Mouse (Mus musculus) embryonic facial prominence, embryonic 10.5 days (tissue): ENCODE results near the gene Gm11146. TPM values are rescaled to one million over a fixed set of nuclear protein-coding genes. Genes with fewer than 3 reads are reported as not detected.
A peak's percentile ranks its signal among the peaks of the same experiment; 100 is the strongest.

ENCODE experiments used
- DNase-seq: peaks from one replicate; pipeline ENCODE4 v3.0.0-alpha.2; 2017; ENCODE audit warnings: low spot score
- H3K27ac ChIP-seq: fragments of 300-500 bp; sonication (generic); replicated peaks from 2 replicates; pipeline ENCODE4 v1.5.1; 2016; ENCODE audit warnings: mild to moderate bottlenecking
- H3K27me3 ChIP-seq: fragments of 300-500 bp; sonication (generic); replicated peaks from 2 replicates; pipeline ENCODE4 v1.6.1; 2016; ENCODE audit warnings: low read depth, mild to moderate bottlenecking; ENCODE audit not compliant: poor library complexity, severe bottlenecking
- H3K36me3 ChIP-seq: fragments of 300-500 bp; sonication (generic); replicated peaks from 2 replicates; pipeline ENCODE4 v1.6.1; 2016; ENCODE audit warnings: mild to moderate bottlenecking, moderate library complexity
- H3K4me1 ChIP-seq: fragments of 300-500 bp; sonication (generic); 2 replicates; pipeline ENCODE4 v1.6.1; 2016
- H3K4me3 ChIP-seq: fragments of 300-500 bp; sonication (generic); 2 replicates; pipeline ENCODE4 v1.5.1; 2016; ENCODE audit warnings: mild to moderate bottlenecking, moderate library complexity
- H3K9me3 ChIP-seq: fragments of 300-500 bp; sonication (generic); 2 replicates; pipeline ENCODE4 v1.6.1; 2016; ENCODE audit warnings: mild to moderate bottlenecking
- WGBS: fragments of 180-500 bp; shearing (Covaris S2); methylation state at CpG from one replicate; pipeline ENCODE4 v1.1.7; 2016; 5-methylcytosine and 5-hydroxymethylcytosine counted together
- polyA plus RNA-seq: library from polyadenylated mRNA; unstranded; fragments of >200 nt; fragmentation: Nextera tagmentation; extraction: Ambion mirVana; gene quantifications from 2 replicates; pipeline ENCODE4 v1.2.1, GENCODE M21; 2016

Gene Gm11146
- polyA plus RNA-seq, 1 experiment from 2014 or later = not detected

DNA sequence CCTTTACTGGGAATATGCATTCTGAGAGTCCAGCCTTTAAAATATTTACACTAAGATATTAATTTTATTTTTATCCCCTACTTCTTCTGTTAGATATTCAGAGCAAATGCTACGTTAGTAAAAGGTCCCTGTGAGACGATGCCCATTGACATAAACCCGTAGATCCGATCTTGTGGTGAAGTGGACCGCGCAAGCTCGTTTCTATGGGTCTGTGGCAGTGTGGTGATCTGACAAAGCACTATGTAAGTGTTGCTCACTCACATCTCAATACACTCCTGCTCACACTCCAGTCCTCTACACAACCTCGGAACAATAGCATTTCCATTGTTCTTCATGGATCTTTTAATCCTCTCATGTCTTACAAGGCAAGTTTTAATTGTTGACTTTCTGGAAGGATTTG lies 3.1 kb downstream of the Gm11146 start:
- Histone ChIP-seq H3K9me3 (no peaks in the 10 kb centered on the region), H3K27ac (no peak overlapping the region), H3K4me3 (no peak overlapping the region), H3K27me3 (no peaks in the 10 kb centered on the region), H3K36me3 (peaks cover 8% of the 10 kb centered on the region), H3K4me1 (peaks cover 3% of the 10 kb centered on the region; the same call in 1 of the 2 replicates)
- DNase-seq = no peak
- 90% methylated on average over 8 of the region's 8 CpGs for WGBS

DNA sequence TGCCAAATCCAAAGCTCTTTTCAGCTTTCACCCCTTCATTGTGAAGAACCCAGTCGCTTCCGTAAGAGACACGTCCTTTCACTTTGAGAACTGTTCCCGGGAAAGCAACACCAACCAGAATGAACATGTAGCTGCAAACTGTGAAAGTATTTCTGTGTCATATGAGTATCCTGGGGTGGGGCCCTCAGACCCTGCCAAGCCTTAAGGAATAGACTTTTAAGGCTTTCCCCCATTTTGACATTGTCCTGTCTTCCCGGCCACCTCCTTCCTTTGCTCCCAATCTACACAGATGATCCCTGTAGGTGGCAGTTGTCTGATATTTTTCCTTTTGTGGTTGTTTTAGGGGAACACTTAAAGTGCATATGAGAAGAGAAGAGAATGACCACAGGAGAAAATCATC lies 5.3 kb downstream of the Gm11146 start:
- peaks cover 8% of the 10 kb centered on the region for H3K36me3 ChIP-seq
- H3K27me3 ChIP-seq = no peaks in the 10 kb centered on the region
- H3K4me3 ChIP-seq = no peak overlapping the region
- H3K9me3 ChIP-seq = no peaks in the 10 kb centered on the region
- WGBS = 90% methylated on average over 5 of the region's 5 CpGs
- peaks cover 11% of the 10 kb centered on the region for H3K4me1 ChIP-seq
- H3K27ac ChIP-seq = no peak overlapping the region
- DNase-seq = no peak

DNA sequence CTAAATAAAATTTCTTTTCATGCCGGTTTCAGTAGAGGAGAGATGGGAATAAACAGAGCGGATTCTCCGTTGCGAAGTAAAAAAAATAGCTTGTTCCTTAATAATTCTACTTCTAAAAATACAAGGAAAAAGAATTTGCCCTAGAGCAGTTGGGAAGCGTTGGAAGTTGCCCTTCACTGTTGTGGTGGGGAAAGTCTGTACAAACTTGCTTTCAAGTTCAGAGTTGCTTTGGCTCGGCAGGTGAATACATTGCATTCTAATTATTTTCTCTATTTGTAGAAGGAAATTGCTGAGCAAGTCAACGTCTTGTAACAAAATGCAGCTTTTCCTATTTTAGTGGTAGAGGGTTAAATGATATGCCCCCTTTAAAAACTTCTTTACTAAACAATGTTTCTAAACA lies 6.2 kb downstream of the Gm11146 start:
- no peak for DNase-seq
- no peaks in the 10 kb centered on the region for H3K9me3 ChIP-seq
- WGBS = 82% methylated on average over 7 of the region's 7 CpGs

DNA sequence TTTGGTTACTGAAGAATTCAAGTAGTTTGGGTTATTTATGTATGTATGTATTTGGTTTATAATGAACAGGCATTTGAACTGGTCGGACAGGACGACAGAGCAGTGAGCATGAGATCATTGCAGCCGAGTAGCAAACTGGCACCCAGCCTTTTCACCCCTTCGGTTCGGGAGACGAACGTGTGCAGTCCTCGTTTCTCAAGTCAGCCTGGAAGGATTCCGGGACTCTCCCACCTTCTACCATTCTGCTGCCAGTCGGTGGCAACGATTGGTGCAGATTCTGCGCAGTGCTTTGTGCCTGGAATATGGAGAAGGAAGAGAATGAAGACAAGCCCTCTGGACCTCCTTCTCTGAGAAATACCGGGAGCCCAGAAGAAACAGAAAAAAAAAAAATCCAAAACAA lies 7.3 kb downstream of the Gm11146 start:
- H3K4me3 ChIP-seq = no peak overlapping the region
- no peaks in the 10 kb centered on the region for H3K9me3 ChIP-seq
- DNase-seq = no peak
- H3K27ac ChIP-seq = no peak overlapping the region
- peaks cover 11% of the 10 kb centered on the region for H3K4me1 ChIP-seq
- H3K27me3 ChIP-seq = no peaks in the 10 kb centered on the region
- WGBS = 82% methylated on average over 13 of the region's 13 CpGs
- H3K36me3 ChIP-seq = peaks cover 7% of the 10 kb centered on the region

More for the DNA sequence above, 6.2 kb downstream of the Gm11146 start:
- H3K27ac ChIP-seq = no peak overlapping the region
- H3K36me3 ChIP-seq = peaks cover 8% of the 10 kb centered on the region
- H3K27me3 ChIP-seq = no peaks in the 10 kb centered on the region
- H3K4me1 ChIP-seq = peaks cover 11% of the 10 kb centered on the region
- H3K4me3 ChIP-seq = no peak overlapping the region

DNA sequence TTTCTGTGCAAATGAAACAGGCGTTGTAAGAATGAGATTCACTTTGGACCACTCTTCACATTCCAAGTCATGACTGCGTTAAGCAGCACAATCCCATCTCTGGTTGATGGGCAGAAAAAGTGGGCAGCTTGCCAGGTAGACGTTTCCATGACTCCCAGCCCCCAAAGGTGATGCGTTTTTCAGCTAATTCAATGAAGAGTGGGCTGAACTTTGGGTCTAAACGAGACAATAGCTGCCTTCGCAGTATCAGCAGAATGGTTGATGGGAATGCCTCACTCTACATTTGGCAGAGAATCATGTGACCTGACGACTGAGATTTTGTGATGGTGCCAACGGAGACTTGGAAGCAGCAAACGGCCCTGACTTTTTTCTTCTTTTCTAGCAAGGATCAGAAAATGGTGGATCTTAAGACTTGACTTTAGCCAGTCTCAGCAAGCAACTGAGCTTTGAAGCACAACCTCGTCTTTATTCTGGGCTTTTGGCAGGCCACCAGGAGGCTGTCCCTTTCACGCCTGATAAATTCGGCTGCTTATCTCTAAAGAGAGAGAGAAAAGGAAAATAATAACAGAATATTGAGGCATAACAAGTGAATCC lies 8.0 kb downstream of the Gm11146 start:
- Histone ChIP-seq H3K4me1 (peaks cover 11% of the 10 kb centered on the region), H3K36me3 (peaks cover 3% of the 10 kb centered on the region; the same call in 1 of the 2 replicates), H3K27me3 (no peaks in the 10 kb centered on the region), H3K9me3 (no peaks in the 10 kb centered on the region), H3K27ac (no peak overlapping the region; the same call in 1 of the 2 replicates), H3K4me3 (no peak overlapping the region)
- DNase-seq = no peak
- WGBS = 73% methylated on average over 12 of the region's 12 CpGs

DNA sequence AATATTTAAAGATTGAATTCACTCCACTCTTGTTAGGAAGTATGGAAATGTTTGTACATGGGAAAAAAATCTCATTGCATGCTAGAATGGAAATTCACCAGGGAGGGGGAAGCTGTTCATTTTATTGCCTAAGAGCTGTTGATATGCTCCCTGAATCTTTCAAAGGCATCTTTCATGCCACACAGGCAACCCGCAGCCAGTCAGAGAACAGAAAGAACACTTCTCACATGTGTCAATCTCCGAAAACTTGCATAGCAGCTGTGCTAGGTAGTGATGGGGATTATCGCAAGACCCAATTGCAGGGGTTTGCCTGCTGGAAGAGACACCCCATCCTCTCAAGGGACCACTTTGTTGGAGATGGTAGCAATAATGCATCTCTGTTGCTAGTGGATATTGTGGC lies 8.9 kb downstream of the Gm11146 start:
- H3K4me3 ChIP-seq = no peak overlapping the region
- 84% methylated on average over 3 of the region's 3 CpGs for WGBS
- H3K4me1 ChIP-seq = peaks cover 11% of the 10 kb centered on the region
- no peak overlapping the region for H3K27ac ChIP-seq
- H3K27me3 ChIP-seq = no peaks in the 10 kb centered on the region
- no peaks in the 10 kb centered on the region for H3K9me3 ChIP-seq
- H3K36me3 ChIP-seq = 0 out of 2 replicates have a peak, but pooled peaks cover 3% of the 10 kb centered on the region
- DNase-seq = no peak

DNA sequence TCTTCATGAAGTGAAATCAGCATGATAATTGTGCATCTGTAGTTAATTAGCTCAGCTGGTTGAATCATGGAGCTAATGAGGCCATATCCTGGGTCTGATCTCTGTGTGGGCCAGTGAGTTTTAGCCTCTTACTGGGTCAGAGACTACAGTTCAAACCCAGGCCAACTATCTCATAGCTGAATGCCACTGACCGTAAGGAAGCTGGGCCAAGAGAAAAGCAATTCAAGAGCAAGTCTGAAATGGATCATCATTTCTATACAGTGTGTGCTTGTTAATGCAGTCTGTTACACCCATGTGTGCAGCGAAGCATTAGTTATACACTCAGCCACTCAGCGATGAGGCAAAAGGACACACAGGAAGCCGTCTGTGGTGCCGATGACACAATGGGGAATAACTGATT lies 28.9 kb downstream of the Gm11146 start:
- no peak overlapping the region for H3K4me3 ChIP-seq
- H3K36me3 ChIP-seq = peaks cover 9% of the 10 kb centered on the region
- WGBS = 75% methylated on average over 5 of the region's 5 CpGs
- no peaks in the 10 kb centered on the region for H3K9me3 ChIP-seq
- H3K4me1 ChIP-seq = peaks cover 15% of the 10 kb centered on the region
- H3K27me3 ChIP-seq = no peaks in the 10 kb centered on the region
- peak; percentile 10 for DNase-seq
- H3K27ac ChIP-seq = no peak overlapping the region

DNA sequence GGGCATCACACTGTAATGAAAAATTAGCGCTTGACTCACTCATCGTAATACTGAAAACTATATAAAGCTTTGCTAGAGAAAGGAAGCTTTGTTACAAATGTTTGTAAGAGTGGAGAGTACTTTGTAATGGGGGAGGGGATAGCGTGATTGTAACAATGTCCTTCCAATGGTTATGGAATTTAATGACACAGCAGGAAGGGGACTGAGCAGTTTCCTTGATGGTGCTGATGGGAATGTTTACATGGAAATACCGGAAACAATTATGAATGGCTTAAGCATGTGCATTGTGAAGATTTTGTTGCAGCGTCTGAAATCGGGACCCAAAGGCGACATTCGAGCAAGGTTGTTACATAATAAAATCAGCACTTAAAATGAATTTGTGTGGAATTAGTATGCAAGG lies 32.4 kb downstream of the Gm11146 start:
- 95% methylated on average over 8 of the region's 8 CpGs for WGBS
- Histone ChIP-seq H3K36me3 (peaks cover 9% of the 10 kb centered on the region), H3K9me3 (no peaks in the 10 kb centered on the region), H3K27me3 (no peaks in the 10 kb centered on the region), H3K27ac (no peak overlapping the region), H3K4me1 (peaks cover 8% of the 10 kb centered on the region), H3K4me3 (no peak overlapping the region)
- no peak for DNase-seq

DNA sequence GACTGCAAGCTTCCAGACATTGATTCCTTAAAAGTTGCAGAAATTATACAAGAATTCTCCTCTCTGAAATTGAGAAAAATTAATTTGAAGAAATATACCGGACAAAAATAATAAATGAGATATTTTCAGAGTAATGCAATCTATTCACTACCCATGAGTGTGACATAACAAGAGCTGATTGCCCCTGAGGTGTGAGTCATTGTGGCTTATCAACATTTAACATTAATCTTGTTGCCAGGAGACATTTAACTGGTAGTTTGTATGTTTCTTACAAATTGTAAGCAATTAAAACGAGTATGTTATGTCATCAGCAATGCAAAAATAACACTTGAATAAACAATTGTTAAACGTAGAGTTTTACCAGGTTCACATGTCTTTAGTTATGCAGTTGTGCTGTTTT lies 33.5 kb downstream of the Gm11146 start:
- no peaks in the 10 kb centered on the region for H3K9me3 ChIP-seq
- H3K27ac ChIP-seq = no peak overlapping the region
- peaks cover 9% of the 10 kb centered on the region for H3K36me3 ChIP-seq
- H3K27me3 ChIP-seq = no peaks in the 10 kb centered on the region
- DNase-seq = no peak
- 85% methylated on average over 3 of the region's 3 CpGs for WGBS
- H3K4me1 ChIP-seq = peaks cover 8% of the 10 kb centered on the region
- H3K4me3 ChIP-seq = no peak overlapping the region

DNA sequence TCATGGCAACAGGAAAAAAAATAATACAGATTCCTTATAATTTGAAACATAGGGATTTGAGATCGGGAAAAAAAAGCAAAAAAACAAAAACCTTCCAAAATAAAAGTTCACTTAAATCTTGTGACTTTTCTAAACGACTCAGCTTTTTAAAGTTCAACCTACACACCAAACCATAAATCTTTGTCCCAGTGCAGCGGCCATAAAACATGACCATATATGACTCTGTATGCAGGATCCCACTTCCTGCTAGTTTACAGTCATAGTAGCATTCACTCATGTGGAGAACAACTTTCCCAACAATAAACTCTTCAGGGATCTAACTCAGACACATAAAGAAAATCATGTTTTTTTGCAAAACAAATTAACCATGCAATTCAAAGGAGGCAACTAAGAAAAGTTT lies 39.0 kb downstream of the Gm11146 start:
- no peak overlapping the region for H3K27ac ChIP-seq
- no peaks in the 10 kb centered on the region for H3K9me3 ChIP-seq
- H3K36me3 ChIP-seq = no peaks in the 10 kb centered on the region
- 90% methylated on average over 3 of the region's 3 CpGs for WGBS
- no peak for DNase-seq
- no peak overlapping the region for H3K4me3 ChIP-seq
- H3K4me1 ChIP-seq = no peaks in the 10 kb centered on the region
- no peaks in the 10 kb centered on the region for H3K27me3 ChIP-seq

DNA sequence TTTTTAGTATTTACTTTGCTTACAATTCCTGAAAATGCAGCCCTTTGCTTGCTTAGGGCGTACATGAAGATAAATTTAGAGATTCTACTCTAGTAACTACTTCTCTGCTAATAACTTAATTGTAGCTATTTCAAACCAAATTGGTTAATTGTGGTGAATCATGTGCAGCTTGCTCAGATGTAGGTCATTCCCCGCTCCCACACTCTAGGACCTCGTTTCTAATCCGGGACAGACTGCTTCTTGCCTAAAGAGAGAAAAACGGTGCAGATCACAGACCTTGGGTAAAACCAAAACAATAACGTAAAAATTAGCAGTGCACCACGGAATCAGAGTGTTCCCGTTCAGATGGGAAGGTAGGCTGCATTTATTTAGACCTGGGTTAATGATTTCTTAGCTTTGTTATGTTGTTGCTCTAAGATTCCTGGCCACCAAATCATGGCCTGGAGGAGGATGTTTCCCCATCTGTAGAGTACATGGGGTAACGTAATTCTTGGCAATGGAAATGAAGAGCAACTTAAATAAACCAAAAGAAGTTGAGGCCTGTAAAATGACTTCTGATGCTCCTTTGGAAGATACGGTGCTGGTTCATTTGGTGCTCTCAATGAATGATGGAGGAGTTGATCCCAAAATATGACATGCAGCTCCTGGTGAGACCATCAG lies 45.3 kb downstream of the Gm11146 start:
- 78% methylated on average over 10 of the region's 10 CpGs for WGBS
- Histone ChIP-seq H3K4me1 (0 out of 2 replicates have a peak, but pooled peaks cover 2% of the 10 kb centered on the region), H3K27ac (no peak overlapping the region), H3K4me3 (no peak overlapping the region), H3K27me3 (no peaks in the 10 kb centered on the region), H3K9me3 (no peaks in the 10 kb centered on the region), H3K36me3 (no peaks in the 10 kb centered on the region)
- no peak for DNase-seq

DNA sequence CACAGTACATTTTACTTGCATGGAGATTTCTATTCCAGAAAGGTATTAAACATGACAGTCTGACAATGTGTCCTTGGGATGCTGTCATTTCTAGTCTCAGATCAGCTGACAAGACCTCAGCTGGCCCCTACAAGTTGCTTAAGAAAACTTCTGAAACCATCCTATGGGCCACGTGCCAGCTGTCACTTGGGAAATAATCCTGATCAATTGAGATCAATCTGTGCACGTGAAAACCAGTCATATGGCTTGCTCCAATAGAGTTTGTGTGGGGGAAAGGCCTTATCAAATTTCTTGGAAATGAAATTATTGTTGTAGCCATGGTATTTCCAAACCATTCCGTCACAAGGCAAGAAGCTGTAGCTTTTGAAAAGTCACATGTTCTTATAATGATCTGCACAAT lies 50.8 kb downstream of the Gm11146 start:
- Histone ChIP-seq H3K27me3 (no peaks in the 10 kb centered on the region), H3K4me1 (no peaks in the 10 kb centered on the region), H3K9me3 (no peaks in the 10 kb centered on the region), H3K4me3 (no peak overlapping the region), H3K27ac (no peak overlapping the region), H3K36me3 (peaks cover 5% of the 10 kb centered on the region)
- no peak for DNase-seq
- WGBS = 76% methylated on average over 3 of the region's 3 CpGs
